Mouse (Mus musculus) C2C12 (cell line): ENCODE measurements at regions not wholly inside any gene's neighbourhood (a gene's known extent, or its start where the extent isn't known, plus 50 kb on each side); places are given as distances from the start of the nearest gene placed in this dataset.

Experiments
- CTCF ChIP-seq: IDR thresholded peaks from one replicate; pipeline ENCODE4 v1.5.1; 2011; ENCODE audit not compliant: control insufficient read depth, insufficient read depth, insufficient read length
- FOSL1 ChIP-seq: IDR thresholded peaks from one replicate; pipeline ENCODE4 v1.8.0; 2011; ENCODE audit warnings: mild to moderate bottlenecking, low read length; ENCODE audit not compliant: poor library complexity, insufficient read depth, severe bottlenecking
- MYOD1 ChIP-seq: IDR thresholded peaks from one replicate; pipeline ENCODE4 v1.6.1; 2011; ENCODE audit warnings: low read depth; ENCODE audit not compliant: control insufficient read depth, insufficient read length
- USF1 ChIP-seq: IDR thresholded peaks from one replicate; pipeline ENCODE4 v1.6.1; 2011; ENCODE audit warnings: low read depth, mild to moderate bottlenecking, control low read depth, moderate library complexity

DNA sequence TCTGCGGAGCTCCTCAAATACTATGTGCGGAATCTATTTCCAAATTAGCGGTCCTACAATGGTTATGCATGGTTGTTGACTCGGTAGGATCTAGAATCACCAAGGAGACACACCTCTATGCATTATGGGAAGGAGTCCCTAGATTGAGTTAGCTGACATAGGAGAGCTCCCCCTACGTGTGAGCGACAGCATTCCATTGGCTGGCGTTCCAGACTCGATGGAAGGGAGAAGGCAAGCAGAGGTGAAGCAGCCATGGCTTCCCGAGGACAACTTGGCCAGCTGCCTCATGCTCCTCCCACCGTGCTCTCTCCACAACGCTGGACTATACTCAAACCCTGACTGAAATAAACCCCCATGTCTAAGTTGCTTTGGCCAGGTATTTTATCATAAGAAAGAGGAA, 398.3 kb upstream of the Cd180 start:
- TF ChIP-seq CTCF, result no peak
- no peak for TF ChIP-seq MYOD1
- TF ChIP-seq FOSL1, result no peak
- TF ChIP-seq USF1, result no peak
